Mouse (Mus musculus) ES-Bruce4 (cell line): ENCODE measurements around the gene Cbfa2t3.

ENCODE experiments used
- CTCF ChIP-seq: IDR thresholded peaks from one replicate; pipeline ENCODE4 v1.8.1; 2011; ENCODE audit warnings: low read depth, low read length
- EP300 ChIP-seq: IDR thresholded peaks from 2 replicates; pipeline ENCODE4 v1.6.1; 2011; ENCODE audit warnings: low read depth, low read length; ENCODE audit not compliant: insufficient read depth
- POLR2A ChIP-seq: IDR thresholded peaks from one replicate; pipeline ENCODE4 v1.8.1; 2011; ENCODE audit warnings: low read length; ENCODE audit not compliant: insufficient read depth

DNA sequence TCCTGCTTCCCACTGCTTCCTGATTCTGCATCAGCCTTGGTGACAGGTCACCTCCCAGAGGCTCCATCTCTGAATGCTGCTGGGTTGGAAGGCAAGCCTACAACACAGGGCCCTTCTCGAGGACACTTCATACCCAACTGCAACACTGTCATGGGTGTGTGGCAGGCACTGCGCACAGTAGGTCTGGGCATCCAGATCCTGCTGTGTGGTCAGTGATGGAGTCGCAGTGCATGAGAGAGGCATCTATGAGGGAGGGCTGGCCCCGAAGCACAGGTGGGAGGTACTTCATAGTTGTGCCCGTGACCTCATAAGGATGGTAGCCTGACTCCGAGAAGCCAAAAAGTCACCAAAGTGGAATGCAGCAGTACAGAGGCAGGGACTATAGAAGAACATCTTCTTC lies 26.3 kb upstream of the Cbfa2t3 start:
- TF ChIP-seq POLR2A = no peak
- TF ChIP-seq CTCF = no peak
- TF ChIP-seq EP300 = no peak
